ENCODE assay signal across 23 mouse cellular contexts in genomic region chr7:66176929-66177328, GRCm38 (mm10).
DNase-seq lines count a peak whose midpoint lies in the region; ATAC-seq and TF ChIP-seq lines count a peak whose summit lies in the region.
"Had no signal": no experiment of that assay in that cellular context is flagged by ENCODE, and none has a peak within 500 bp of the region (broad histone marks: within the 10 kb centered on the region; RNA-seq: fewer than 3 reads in every experiment).

No protein-coding gene starts in this region.

- peak; percentile 47 for DNase-seq in adrenal gland, adult 2 months
- DNase-seq in adrenal gland, adult 8-10 months, result no peak
- peak; percentile 71 for DNase-seq in c-Kit-positive CD71-positive TER-119-negative erythroid progenitor cells, embryonic 14.5 days (ENCODE audit: low read depth)
- DNase-seq in liver, postnatal 0 days, result no peak
- no peak for DNase-seq in thymus, postnatal 4 days
- DNase-seq in hindbrain, embryonic 14.5 days (ENCODE audit: low spot score), result no peak
- DNase-seq: cerebellum, adult 18-20 months; cerebellum, postnatal 10 days; gastrocnemius, adult 2 months; gastrocnemius, postnatal 36 days; heart, postnatal 10 days; kidney, adult 18-20 months; kidney, postnatal 25 days; left cerebral cortex, postnatal 4 days; lung, embryonic 14.5 days; right cerebral cortex, postnatal 14 days had no signal

- WGBS in liver, embryonic 12.5 days (ENCODE audit: insufficient replicate concordance), result 21% methylated on average over 4 of the region's 4 CpGs
- WGBS in liver, postnatal 0 days (ENCODE audit: insufficient replicate concordance), result 50% methylated on average over 4 of the region's 4 CpGs
- WGBS in hindbrain, embryonic 14.5 days, result 85% methylated on average over 4 of the region's 4 CpGs

- H3K9ac ChIP-seq in liver, embryonic 12.5 days, result 0 out of 2 replicates have a peak overlapping the region, but pooled peaks have one; percentile 36
- no peak overlapping the region for H3K9ac ChIP-seq in liver, postnatal 0 days (replicated peaks)
- no peak overlapping the region for H3K9ac ChIP-seq in hindbrain, embryonic 14.5 days
- H3K9ac ChIP-seq: heart, embryonic 13.5 days; hindbrain, embryonic 15.5 days; kidney, embryonic 15.5 days; lung, embryonic 14.5 days; midbrain, embryonic 12.5 days had no signal

- H3K36me3 ChIP-seq in liver, embryonic 12.5 days, result peaks cover 42% of the 10 kb centered on the region
- H3K36me3 ChIP-seq in liver, postnatal 0 days (replicated peaks; ENCODE audit: insufficient read depth, low read length), result peaks cover 18% of the 10 kb centered on the region
- H3K36me3 ChIP-seq in hindbrain, embryonic 14.5 days (replicated peaks; ENCODE audit: control insufficient read depth, insufficient read depth), result peaks cover 36% of the 10 kb centered on the region
- H3K36me3 ChIP-seq: hindbrain, embryonic 15.5 days had no signal

- H3K27me3 ChIP-seq in liver, embryonic 12.5 days (replicated peaks), result no peaks in the 10 kb centered on the region
- no peaks in the 10 kb centered on the region for H3K27me3 ChIP-seq in liver, postnatal 0 days (ENCODE audit: insufficient read depth, low read length)
- no peaks in the 10 kb centered on the region for H3K27me3 ChIP-seq in hindbrain, embryonic 14.5 days (ENCODE audit: control insufficient read depth, insufficient read depth, low read length)
- H3K27me3 ChIP-seq: heart, embryonic 13.5 days; hindbrain, embryonic 15.5 days; kidney, embryonic 15.5 days; midbrain, embryonic 12.5 days had no signal

- no peak overlapping the region for H3K4me2 ChIP-seq in liver, embryonic 12.5 days
- H3K4me2 ChIP-seq in liver, postnatal 0 days (ENCODE audit: low read depth, low read length), result no peak overlapping the region
- no peak overlapping the region for H3K4me2 ChIP-seq in hindbrain, embryonic 14.5 days (replicated peaks)
- H3K4me2 ChIP-seq: heart, embryonic 13.5 days; hindbrain, embryonic 15.5 days; kidney, embryonic 15.5 days; lung, embryonic 14.5 days; midbrain, embryonic 12.5 days had no signal

- ATAC-seq in liver, embryonic 12.5 days, result peak; percentile 76
- ATAC-seq in liver, postnatal 0 days, result no peak
- no peak for ATAC-seq in hindbrain, embryonic 14.5 days (ENCODE audit: low FRiP score)
- ATAC-seq in CD4-positive, CD25-positive, alpha-beta regulatory T cell, adult 4 months, result no peak
- ATAC-seq: forebrain, embryonic 14.5 days had no signal

- 0 out of 2 replicates have a peak overlapping the region, but pooled peaks have one; percentile 41 for H3K27ac ChIP-seq in liver, embryonic 12.5 days
- H3K27ac ChIP-seq in liver, postnatal 0 days (ENCODE audit: low read depth), result no peak overlapping the region
- H3K27ac ChIP-seq in hindbrain, embryonic 14.5 days, result no peak overlapping the region
- H3K27ac ChIP-seq: gastrocnemius, adult 2 months; heart, embryonic 13.5 days; hindbrain, embryonic 15.5 days; kidney, embryonic 15.5 days; midbrain, embryonic 12.5 days had no signal

- no peaks in the 10 kb centered on the region; the same call in 1 of the 2 replicates for H3K9me3 ChIP-seq in liver, embryonic 12.5 days (replicated peaks)
- H3K9me3 ChIP-seq in liver, postnatal 0 days (ENCODE audit: low read length), result no peaks in the 10 kb centered on the region
- H3K9me3 ChIP-seq in hindbrain, embryonic 14.5 days (ENCODE audit: control insufficient read depth, low read length), result no peaks in the 10 kb centered on the region
- H3K9me3 ChIP-seq: hindbrain, embryonic 15.5 days; kidney, embryonic 15.5 days; midbrain, embryonic 12.5 days had no signal

- 0 out of 2 replicates have a peak, but pooled peaks have one; percentile 26 for TF ChIP-seq EP300 in liver, postnatal 0 days (IDR thresholded peaks at IDR 0.05; ENCODE audit: low read depth)

- no peak for TF ChIP-seq CTCF in liver, postnatal 0 days (IDR thresholded peaks at IDR 0.05; ENCODE audit: low read depth)

- H3K4me3 ChIP-seq in liver, embryonic 12.5 days, result no peak overlapping the region
- no peak overlapping the region for H3K4me3 ChIP-seq in liver, postnatal 0 days (ENCODE audit: low read depth, low read length)
- H3K4me3 ChIP-seq in hindbrain, embryonic 14.5 days (replicated peaks; ENCODE audit: low read length), result no peak overlapping the region
- H3K4me3 ChIP-seq: gastrocnemius, adult 2 months; heart, embryonic 13.5 days; hindbrain, embryonic 15.5 days; kidney, embryonic 15.5 days; midbrain, embryonic 12.5 days had no signal

- peaks cover 56% of the 10 kb centered on the region for H3K4me1 ChIP-seq in liver, embryonic 12.5 days
- peaks cover 23% of the 10 kb centered on the region for H3K4me1 ChIP-seq in liver, postnatal 0 days (ENCODE audit: insufficient read depth)
- no peaks in the 10 kb centered on the region for H3K4me1 ChIP-seq in hindbrain, embryonic 14.5 days (replicated peaks; ENCODE audit: control insufficient read depth, insufficient read depth, low read length)
- H3K4me1 ChIP-seq: hindbrain, embryonic 15.5 days; midbrain, embryonic 12.5 days had no signal

Comparison
In these comparisons a context has a peak if more than half of its experiments do, and no peak if none do; other contexts are left out.
1. DNase-seq: peak in adrenal gland, adult 2 months (single experiment) and c-Kit-positive CD71-positive TER-119-negative erythroid progenitor cells, embryonic 14.5 days (single experiment); none in adrenal gland, adult 8-10 months (single experiment), liver, postnatal 0 days (single experiment), thymus, postnatal 4 days (single experiment) and hindbrain, embryonic 14.5 days (single experiment).